ENCODE assay signal across 26 mouse cellular contexts in genomic region chr2:38291526-38291925, GRCm38 (mm10). TPM values are rescaled to one million over a fixed set of nuclear protein-coding genes. Genes with fewer than 3 reads are reported as not detected.
A peak's percentile ranks its signal among the peaks of the same experiment; 100 is the strongest.
DNase-seq lines count a peak whose midpoint lies in the region; ATAC-seq and TF ChIP-seq lines count a peak whose summit lies in the region.
"Had no signal": no experiment of that assay in that cellular context is flagged by ENCODE, and none has a peak within 500 bp of the region (broad histone marks: within the 10 kb centered on the region; RNA-seq: fewer than 3 reads in every experiment).

No protein-coding gene starts in this region.

- WGBS in liver, adult 2 months = 29% methylated on average over 1 of the region's 1 CpGs
- WGBS in liver, embryonic 12.5 days (ENCODE audit: insufficient replicate concordance) = 66% methylated on average over 1 of the region's 1 CpGs
- 88% methylated on average over 1 of the region's 1 CpGs for WGBS in neural tube, embryonic 15.5 days

- H3K79me3 ChIP-seq in C2C12 (ENCODE audit: low read depth) = no peaks in the 10 kb centered on the region

- CTCF ChIA-PET in Patski (lab: Charles Lee) = no interaction called here

- H3K4me3 ChIP-seq in liver, adult 2 months (ENCODE audit: insufficient read depth, low read depth, low read length) = no peak overlapping the region
- H3K4me3 ChIP-seq in liver, embryonic 12.5 days = no peak overlapping the region
- H3K4me3 ChIP-seq in C2C12 (ENCODE audit: insufficient read depth, poor library complexity, severe bottlenecking) = no peak overlapping the region
- no peak overlapping the region for H3K4me3 ChIP-seq in neural tube, embryonic 15.5 days (replicated peaks)
- H3K4me3 ChIP-seq: embryonic facial prominence, embryonic 10.5 days; forebrain, embryonic 12.5 days; heart, embryonic 15.5 days; hindbrain, embryonic 15.5 days; intestine, embryonic 15.5 days; kidney, embryonic 15.5 days; limb, embryonic 15.5 days; midbrain, embryonic 10.5 days had no signal

- H3ac ChIP-seq in C2C12 (ENCODE audit: control insufficient read depth, insufficient read length, low read depth) = no peak overlapping the region

- no peaks in the 10 kb centered on the region for H3K27me3 ChIP-seq in liver, adult 2 months (ENCODE audit: control insufficient read depth, insufficient read depth, low read length)
- peaks cover 14% of the 10 kb centered on the region for H3K27me3 ChIP-seq in liver, embryonic 12.5 days (replicated peaks)
- H3K27me3 ChIP-seq in C2C12 (ENCODE audit: control insufficient read depth, insufficient read depth, insufficient read length) (no peaks in the 10 kb centered on the region), Patski (no peaks in the 10 kb centered on the region)
- H3K27me3 ChIP-seq in neural tube, embryonic 15.5 days (replicated peaks) = no peaks in the 10 kb centered on the region
- H3K27me3 ChIP-seq: heart, embryonic 15.5 days; intestine, embryonic 15.5 days; kidney, embryonic 15.5 days; limb, embryonic 15.5 days had no signal

- intact Hi-C loops in heart, postnatal 10 days (cut with DNase I) = no loop called here

- POLR2A ChIA-PET in Patski (lab: Charles Lee) = no interaction called here

- in situ Hi-C loops in Patski (cut with MboI; ENCODE audit: low pct_unique_long_range_greater_than_20kb) = no loop called here

- H3K4me2 ChIP-seq in liver, embryonic 12.5 days = no peak overlapping the region
- H3K4me2 ChIP-seq in neural tube, embryonic 15.5 days = no peak overlapping the region
- H3K4me2 ChIP-seq: forebrain, embryonic 12.5 days; heart, embryonic 15.5 days; hindbrain, embryonic 15.5 days; intestine, embryonic 15.5 days; kidney, embryonic 15.5 days; limb, embryonic 15.5 days had no signal

- TF ChIP-seq POLR2A in liver, adult 2 months (IDR thresholded peaks at IDR 0.05; ENCODE audit: extremely low read depth, insufficient read depth, low read length) = no peak

- no peaks in the 10 kb centered on the region for H3K4me1 ChIP-seq in liver, adult 2 months (ENCODE audit: control insufficient read depth, insufficient read depth, low read length)
- H3K4me1 ChIP-seq in liver, embryonic 12.5 days = peaks cover 14% of the 10 kb centered on the region
- H3K4me1 ChIP-seq in neural tube, embryonic 15.5 days = no peaks in the 10 kb centered on the region

- no peaks in the 10 kb centered on the region for H3K9me3 ChIP-seq in liver, embryonic 12.5 days (replicated peaks)
- no peaks in the 10 kb centered on the region for H3K9me3 ChIP-seq in neural tube, embryonic 15.5 days (replicated peaks)
- H3K9me3 ChIP-seq: embryonic facial prominence, embryonic 10.5 days; forebrain, embryonic 12.5 days; heart, embryonic 15.5 days; hindbrain, embryonic 15.5 days; intestine, embryonic 15.5 days; kidney, embryonic 15.5 days; limb, embryonic 15.5 days; midbrain, embryonic 10.5 days had no signal

- ATAC-seq in liver, embryonic 12.5 days = no peak
- no peak for ATAC-seq in Patski
- no peak for ATAC-seq in neural tube, embryonic 15.5 days (ENCODE audit: low FRiP score)
- ATAC-seq: intestine, embryonic 15.5 days had no signal

- H3K27ac ChIP-seq in liver, adult 2 months (replicated peaks; ENCODE audit: insufficient read depth, low read depth, low read length) = no peak overlapping the region
- no peak overlapping the region for H3K27ac ChIP-seq in liver, embryonic 12.5 days
- H3K27ac ChIP-seq in neural tube, embryonic 15.5 days (replicated peaks) = no peak overlapping the region
- H3K27ac ChIP-seq: embryonic facial prominence, embryonic 10.5 days; forebrain, embryonic 12.5 days; heart, embryonic 15.5 days; hindbrain, embryonic 15.5 days; intestine, embryonic 15.5 days; kidney, embryonic 15.5 days; limb, embryonic 15.5 days; midbrain, embryonic 10.5 days had no signal

- no peak for TF ChIP-seq CTCF in liver, adult 2 months (IDR thresholded peaks at IDR 0.05; ENCODE audit: low read depth, low read length)
- TF ChIP-seq CTCF in C2C12 (IDR thresholded peaks at IDR 0.05; ENCODE audit: control insufficient read depth, insufficient read depth, insufficient read length) (no peak), Patski (IDR thresholded peaks at IDR 0.05) (no peak)

- H3K36me3 ChIP-seq in liver, adult 2 months (ENCODE audit: control insufficient read depth, insufficient read depth, low read length) = no peaks in the 10 kb centered on the region
- H3K36me3 ChIP-seq in liver, embryonic 12.5 days = no peaks in the 10 kb centered on the region
- H3K36me3 ChIP-seq in C2C12 (ENCODE audit: control insufficient read depth, insufficient read depth) = no peaks in the 10 kb centered on the region
- H3K36me3 ChIP-seq in neural tube, embryonic 15.5 days = no peaks in the 10 kb centered on the region
- H3K36me3 ChIP-seq: embryonic facial prominence, embryonic 10.5 days; forebrain, embryonic 12.5 days; heart, embryonic 15.5 days; hindbrain, embryonic 15.5 days; intestine, embryonic 15.5 days; kidney, embryonic 15.5 days; limb, embryonic 15.5 days; midbrain, embryonic 10.5 days had no signal

- H3K9ac ChIP-seq in liver, adult 2 months (ENCODE audit: low read depth, low read length) = no peak overlapping the region
- no peak overlapping the region for H3K9ac ChIP-seq in liver, embryonic 12.5 days
- H3K9ac ChIP-seq in neural tube, embryonic 15.5 days (replicated peaks) = no peak overlapping the region
- H3K9ac ChIP-seq: forebrain, embryonic 12.5 days; heart, embryonic 15.5 days; hindbrain, embryonic 15.5 days; intestine, embryonic 15.5 days; kidney, embryonic 15.5 days; limb, embryonic 15.5 days had no signal

- no peaks in the 10 kb centered on the region for H3K79me2 ChIP-seq in liver, adult 2 months (ENCODE audit: control insufficient read depth, insufficient read depth, low read length)
- peaks cover 3% of the 10 kb centered on the region for H3K79me2 ChIP-seq in C2C12 (ENCODE audit: control insufficient read depth, insufficient read depth)

- DNase-seq in liver, adult 2 months (ENCODE audit: extremely low read depth, low read depth, low spot score) = peak; percentile 43
- DNase-seq in Patski (ENCODE audit: low read depth, low spot score) = peak; percentile 42
- peak; percentile 44 for DNase-seq in lung, postnatal 36 days
- DNase-seq in embryo, embryonic 11 days = no peak
- no peak for DNase-seq in heart, postnatal 10 days
- DNase-seq: adrenal gland, postnatal 14 days; cerebellum, adult 11 months; cerebellum, adult 9-11 months; kidney, postnatal 4 days; layer of hippocampus, adult 9-11 months; left cerebral cortex, postnatal 4 days had no signal

TF ChIP-seq in C2C12, 6 proteins besides CTCF, POLR2A, EP300 and RAD21:
- TF ChIP-seq MYOG (IDR thresholded peaks at IDR 0.05; ENCODE audit: control insufficient read depth, extremely low read depth, insufficient read length) (no peak), MYOD1 (IDR thresholded peaks at IDR 0.05; ENCODE audit: control insufficient read depth, insufficient read length, low read depth) (no peak), CEBPB (IDR thresholded peaks at IDR 0.05; ENCODE audit: low read depth) (peak; percentile 3), MAX (IDR thresholded peaks at IDR 0.05) (no peak), FOSL1 (IDR thresholded peaks at IDR 0.05; ENCODE audit: insufficient read depth, low read length, poor library complexity, severe bottlenecking) (no peak), USF1 (IDR thresholded peaks at IDR 0.05; ENCODE audit: low read depth) (peak; percentile 62)

RNA-seq across cellular contexts. Expression of gene Dennd1a, which starts 4.3 kb away (rescaled TPM):
- total RNA-seq in liver, adult 2 months (2014; rRNA removed) = 14.5 and 15.2 TPM in 2 replicates
- polyA plus RNA-seq in liver, adult 2 months (2012; rRNA removed) = 11.2 and 13.0 TPM in 2 replicates
- 13.3 and 17.2 TPM in 2 replicates for polyA plus RNA-seq in liver, embryonic 12.5 days (2016; fragmentation: Nextera tagmentation; extraction: Ambion mirVana)
- polyA plus RNA-seq in C2C12 (2012; fragmentation: generic; extraction: Trizol) (7.7 TPM), Patski (2021) (30.3 TPM)
- polyA plus RNA-seq in neural tube, embryonic 15.5 days (2015; fragmentation: Nextera tagmentation; extraction: Ambion mirVana) = 17.0 and 17.8 TPM in 2 replicates
- 10 to 100 TPM; 27.3 to 29.0 TPM for total RNA-seq in heart, postnatal 10 days (2021)

RNA-seq across cellular contexts. Expression of gene Lhx2, which starts 47.6 kb away (rescaled TPM):
- 1.3 and 3.6 TPM in 2 replicates for total RNA-seq in liver, adult 2 months (2014; rRNA removed)
- 4.6 and 5.4 TPM in 2 replicates for polyA plus RNA-seq in liver, adult 2 months (2012; rRNA removed)
- 8.2 and 8.6 TPM in 2 replicates for polyA plus RNA-seq in liver, embryonic 12.5 days (2016; fragmentation: Nextera tagmentation; extraction: Ambion mirVana)
- polyA plus RNA-seq in C2C12 (2012; fragmentation: generic; extraction: Trizol) (2.8 TPM), Patski (2021) (4.3 TPM)
- polyA plus RNA-seq in neural tube, embryonic 15.5 days (2015; fragmentation: Nextera tagmentation; extraction: Ambion mirVana) = 1.6 and 3.0 TPM in 2 replicates
- under 1 TPM in 1 of 2 experiments, not detected in 1; 0.15 TPM for total RNA-seq in heart, postnatal 10 days (2021)
- total RNA-seq: common myeloid progenitor, adult 5-6 weeks; gastrocnemius, adult 18-20 months; hematopoietic stem cell, adult 5-6 weeks; neutrophil, adult 5-6 weeks had no signal

Comparison
In these comparisons a context has a peak if more than half of its experiments do, and no peak if none do; other contexts are left out.
1. DNase-seq: peak in liver, adult 2 months (single experiment), Patski (single experiment) and lung, postnatal 36 days (single experiment); none in embryo, embryonic 11 days (single experiment) and heart, postnatal 10 days (0 of 2).